Mouse (Mus musculus): ENCODE measurements around the gene Reep3. TPM values are rescaled to one million over a fixed set of nuclear protein-coding genes. Genes with fewer than 3 reads are reported as not detected.

The Reep3 gene
- polyA plus RNA-seq, 1 experiment from 2014 or later = 32.8 TPM

GRCm38 (mm10) chr10:67061823-67062222 is 34.9 kb downstream of the Reep3 start:
- Histone ChIP-seq H3K9ac (no peak overlapping the region), H3K27me3 (ENCODE audit: control insufficient read depth, insufficient read depth, low read length) (no peaks in the 10 kb centered on the region), H3K4me2 (replicated peaks) (peak overlapping the region; percentile 21)

GRCm38 (mm10) chr10:67061367-67061801 is 35.4 kb downstream of the Reep3 start:
- H3K4me3 ChIP-seq (replicated peaks; ENCODE audit: low read length) = no peak overlapping the region
- ATAC-seq (ENCODE audit: low FRiP score) (no peak), DNase-seq (ENCODE audit: low spot score) (peak; percentile 52)
- H3K4me2 ChIP-seq (replicated peaks) = peak overlapping the region; percentile 21
- no peaks in the 10 kb centered on the region for H3K36me3 ChIP-seq (replicated peaks; ENCODE audit: control insufficient read depth, insufficient read depth)
- H3K4me1 ChIP-seq (replicated peaks; ENCODE audit: control insufficient read depth, insufficient read depth, low read length) = peaks cover 21% of the 10 kb centered on the region
- no peak overlapping the region for H3K9ac ChIP-seq
- WGBS = 16% methylated on average over 10 of the region's 10 CpGs
- H3K27ac ChIP-seq = peak overlapping the region; percentile 70
- H3K9me3 ChIP-seq (ENCODE audit: control insufficient read depth, low read length) = no peaks in the 10 kb centered on the region
- H3K27me3 ChIP-seq (ENCODE audit: control insufficient read depth, insufficient read depth, low read length) = no peaks in the 10 kb centered on the region

More at GRCm38 (mm10) chr10:67061823-67062222, 34.9 kb downstream of the Reep3 start:
- no peaks in the 10 kb centered on the region for H3K9me3 ChIP-seq (ENCODE audit: control insufficient read depth, low read length)
- no peaks in the 10 kb centered on the region for H3K36me3 ChIP-seq (replicated peaks; ENCODE audit: control insufficient read depth, insufficient read depth)
- no peak for ATAC-seq (ENCODE audit: low FRiP score)
- no peak for DNase-seq (ENCODE audit: low spot score)
- H3K4me3 ChIP-seq (replicated peaks; ENCODE audit: low read length) = no peak overlapping the region
- 56% methylated on average over 4 of the region's 4 CpGs for WGBS
- H3K27ac ChIP-seq = peak overlapping the region; percentile 70
- H3K4me1 ChIP-seq (replicated peaks; ENCODE audit: control insufficient read depth, insufficient read depth, low read length) = peaks cover 23% of the 10 kb centered on the region

- H3K36me3 ChIP-seq (replicated peaks; ENCODE audit: control insufficient read depth, insufficient read depth) = no peaks in the 10 kb centered on the region
- ATAC-seq (ENCODE audit: low FRiP score) (peak; percentile 6; the same call in 1 of the 2 replicates), DNase-seq (ENCODE audit: low spot score) (no peak)
- no peak overlapping the region for H3K4me2 ChIP-seq (replicated peaks)
- H3K9ac ChIP-seq = no peak overlapping the region
- no peaks in the 10 kb centered on the region for H3K27me3 ChIP-seq (ENCODE audit: control insufficient read depth, insufficient read depth, low read length)
- no peaks in the 10 kb centered on the region for H3K9me3 ChIP-seq (ENCODE audit: control insufficient read depth, low read length)
- no peak overlapping the region for H3K4me3 ChIP-seq (replicated peaks; ENCODE audit: low read length)
- H3K27ac ChIP-seq = peak overlapping the region; percentile 53
- peaks cover 23% of the 10 kb centered on the region for H3K4me1 ChIP-seq (replicated peaks; ENCODE audit: control insufficient read depth, insufficient read depth, low read length)
- 52% methylated on average over 6 of the region's 6 CpGs for WGBS
Observed at GRCm38 (mm10) chr10:67058702-67059101, 38.0 kb downstream of the Reep3 start.

GRCm38 (mm10) chr10:67058297-67058696 is 38.4 kb downstream of the Reep3 start:
- Histone ChIP-seq H3K4me3 (replicated peaks; ENCODE audit: low read length) (no peak overlapping the region), H3K27me3 (ENCODE audit: control insufficient read depth, insufficient read depth, low read length) (no peaks in the 10 kb centered on the region), H3K4me2 (replicated peaks) (no peak overlapping the region), H3K9me3 (ENCODE audit: control insufficient read depth, low read length) (no peaks in the 10 kb centered on the region), H3K4me1 (replicated peaks; ENCODE audit: control insufficient read depth, insufficient read depth, low read length) (peaks cover 27% of the 10 kb centered on the region), H3K27ac (peak overlapping the region; percentile 53), H3K36me3 (replicated peaks; ENCODE audit: control insufficient read depth, insufficient read depth) (no peaks in the 10 kb centered on the region), H3K9ac (no peak overlapping the region)
- 61% methylated on average over 7 of the region's 7 CpGs for WGBS
- DNase-seq (ENCODE audit: low spot score) (peak; percentile 61), ATAC-seq (ENCODE audit: low FRiP score) (peak; percentile 23; the same call in 1 of the 2 replicates)

- no peak overlapping the region for H3K4me2 ChIP-seq (replicated peaks)
- no peak overlapping the region for H3K9ac ChIP-seq
- peaks cover 29% of the 10 kb centered on the region for H3K4me1 ChIP-seq (replicated peaks; ENCODE audit: control insufficient read depth, insufficient read depth, low read length)
- no peaks in the 10 kb centered on the region for H3K9me3 ChIP-seq (ENCODE audit: control insufficient read depth, low read length)
- no peak for ATAC-seq (ENCODE audit: low FRiP score)
- H3K27me3 ChIP-seq (ENCODE audit: control insufficient read depth, insufficient read depth, low read length) = no peaks in the 10 kb centered on the region
- WGBS = 90% methylated on average over 6 of the region's 6 CpGs
- DNase-seq (ENCODE audit: low spot score) = no peak
- no peaks in the 10 kb centered on the region for H3K36me3 ChIP-seq (replicated peaks; ENCODE audit: control insufficient read depth, insufficient read depth)
- H3K4me3 ChIP-seq (replicated peaks; ENCODE audit: low read length) = no peak overlapping the region
- H3K27ac ChIP-seq = peak overlapping the region; percentile 53; the same call in 1 of the 2 replicates
Observed at GRCm38 (mm10) chr10:67057696-67058095, 39.0 kb downstream of the Reep3 start.

GRCm38 (mm10) chr10:67057208-67057607 is 39.5 kb downstream of the Reep3 start:
- Histone ChIP-seq H3K4me1 (replicated peaks; ENCODE audit: control insufficient read depth, insufficient read depth, low read length) (peaks cover 31% of the 10 kb centered on the region), H3K27ac (no peak overlapping the region), H3K9ac (no peak overlapping the region), H3K4me2 (replicated peaks) (no peak overlapping the region), H3K27me3 (ENCODE audit: control insufficient read depth, insufficient read depth, low read length) (no peaks in the 10 kb centered on the region), H3K9me3 (ENCODE audit: control insufficient read depth, low read length) (no peaks in the 10 kb centered on the region), H3K36me3 (replicated peaks; ENCODE audit: control insufficient read depth, insufficient read depth) (no peaks in the 10 kb centered on the region), H3K4me3 (replicated peaks; ENCODE audit: low read length) (no peak overlapping the region)
- ATAC-seq (ENCODE audit: low FRiP score) (no peak), DNase-seq (ENCODE audit: low spot score) (no peak)

- peak overlapping the region; percentile 49 for H3K27ac ChIP-seq
- WGBS = 65% methylated on average over 17 of the region's 17 CpGs
- H3K4me2 ChIP-seq (replicated peaks) = no peak overlapping the region
- no peak overlapping the region for H3K9ac ChIP-seq
- H3K4me3 ChIP-seq (replicated peaks; ENCODE audit: low read length) = no peak overlapping the region
- H3K9me3 ChIP-seq (ENCODE audit: control insufficient read depth, low read length) = no peaks in the 10 kb centered on the region
- DNase-seq (ENCODE audit: low spot score) = no peak
- no peak for ATAC-seq (ENCODE audit: low FRiP score)
- H3K27me3 ChIP-seq (ENCODE audit: control insufficient read depth, insufficient read depth, low read length) = no peaks in the 10 kb centered on the region
- H3K36me3 ChIP-seq (replicated peaks; ENCODE audit: control insufficient read depth, insufficient read depth) = no peaks in the 10 kb centered on the region
- peaks cover 27% of the 10 kb centered on the region for H3K4me1 ChIP-seq (replicated peaks; ENCODE audit: control insufficient read depth, insufficient read depth, low read length)
Observed at GRCm38 (mm10) chr10:67055867-67056856, 40.6 kb downstream of the Reep3 start.

GRCm38 (mm10) chr10:67053475-67053874 is 43.3 kb downstream of the Reep3 start:
- Histone ChIP-seq H3K9me3 (ENCODE audit: control insufficient read depth, low read length) (no peaks in the 10 kb centered on the region), H3K4me2 (replicated peaks) (no peak overlapping the region), H3K4me3 (replicated peaks; ENCODE audit: low read length) (no peak overlapping the region), H3K4me1 (replicated peaks; ENCODE audit: control insufficient read depth, insufficient read depth, low read length) (peaks cover 27% of the 10 kb centered on the region), H3K9ac (no peak overlapping the region), H3K27ac (peak overlapping the region; percentile 64; the same call in 1 of the 2 replicates), H3K36me3 (replicated peaks; ENCODE audit: control insufficient read depth, insufficient read depth) (no peaks in the 10 kb centered on the region), H3K27me3 (ENCODE audit: control insufficient read depth, insufficient read depth, low read length) (no peaks in the 10 kb centered on the region)
- peak; percentile 45 for DNase-seq (ENCODE audit: low spot score)
- 18% methylated on average over 9 of the region's 9 CpGs for WGBS
- peak; percentile 79; the same call in 1 of the 2 replicates for ATAC-seq (ENCODE audit: low FRiP score)

- Histone ChIP-seq H3K9ac (no peak overlapping the region), H3K27ac (peak overlapping the region; percentile 64; the same call in 1 of the 2 replicates), H3K9me3 (ENCODE audit: control insufficient read depth, low read length) (no peaks in the 10 kb centered on the region), H3K4me3 (replicated peaks; ENCODE audit: low read length) (no peak overlapping the region), H3K4me2 (replicated peaks) (no peak overlapping the region), H3K4me1 (replicated peaks; ENCODE audit: control insufficient read depth, insufficient read depth, low read length) (peaks cover 32% of the 10 kb centered on the region), H3K36me3 (replicated peaks; ENCODE audit: control insufficient read depth, insufficient read depth) (no peaks in the 10 kb centered on the region), H3K27me3 (ENCODE audit: control insufficient read depth, insufficient read depth, low read length) (no peaks in the 10 kb centered on the region)
- WGBS = 82% methylated on average over 9 of the region's 9 CpGs
- ATAC-seq (ENCODE audit: low FRiP score) (no peak), DNase-seq (ENCODE audit: low spot score) (no peak)
Observed at GRCm38 (mm10) chr10:67052429-67052828, 44.3 kb downstream of the Reep3 start.

All from hindbrain, embryonic 14.5 days (tissue).